Mouse (Mus musculus): ENCODE data around the gene Akt3. TPM values are rescaled to one million over a fixed set of nuclear protein-coding genes. Genes with fewer than 3 reads are reported as not detected.

Akt3 gene
- polyA plus RNA-seq, 1 experiment: 32.6 TPM

DNA sequence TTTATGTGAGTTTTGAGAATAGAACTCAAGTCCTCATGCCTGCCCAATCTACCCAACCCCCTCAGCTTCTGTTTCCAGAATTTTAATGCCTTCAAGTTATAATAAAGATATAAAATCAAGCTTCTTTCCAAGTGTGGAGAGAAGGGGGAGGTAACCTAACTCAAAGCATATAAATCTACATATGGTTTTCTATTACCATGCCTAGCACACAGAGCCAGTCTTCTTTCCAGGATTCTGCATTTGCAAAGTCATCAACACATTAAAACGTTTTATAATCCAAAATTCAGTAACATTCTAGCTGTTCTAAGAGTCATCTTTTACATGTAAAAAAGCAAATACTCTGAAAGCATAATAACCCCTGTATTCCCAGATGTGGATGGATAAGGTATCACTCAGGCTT lies 63.7 kb downstream of the Akt3 start:
- H3K4me3 ChIP-seq (ENCODE audit: insufficient read depth, low read length): no peak overlapping the region
- no peak overlapping the region for H3K27ac ChIP-seq (ENCODE audit: insufficient read depth, low read depth, low read length)
- peaks cover 4% of the 10 kb centered on the region for H3K4me1 ChIP-seq (ENCODE audit: control insufficient read depth, insufficient read depth, low read length)
- no peak for TF ChIP-seq CTCF (IDR thresholded peaks at IDR 0.05; ENCODE audit: low read depth, low read length)
- TF ChIP-seq POLR2A (IDR thresholded peaks at IDR 0.05; ENCODE audit: borderline replicate concordance, low read depth, low read length): no peak

DNA sequence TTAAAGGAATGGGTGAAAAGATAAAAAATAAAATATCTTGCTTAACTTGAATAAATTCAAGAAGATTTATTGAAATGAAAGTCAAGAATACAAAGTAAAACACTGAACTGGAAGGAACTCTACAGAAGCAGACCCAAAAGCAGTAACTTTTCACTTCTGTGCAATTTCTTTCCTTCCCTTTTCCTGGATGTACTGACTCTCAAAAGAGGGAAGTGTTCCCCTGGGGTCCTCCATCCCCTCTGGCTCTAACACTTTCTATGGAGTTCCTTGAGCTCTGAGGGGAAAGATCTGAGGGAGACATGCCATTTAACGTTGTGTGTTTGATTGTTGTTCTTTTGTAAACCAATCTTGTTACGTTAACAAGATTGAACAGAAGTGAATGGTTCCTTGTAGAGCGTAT lies 66.4 kb downstream of the Akt3 start:
- peaks cover 4% of the 10 kb centered on the region for H3K4me1 ChIP-seq (ENCODE audit: control insufficient read depth, insufficient read depth, low read length)
- TF ChIP-seq CTCF (IDR thresholded peaks at IDR 0.05; ENCODE audit: low read depth, low read length) (no peak), POLR2A (IDR thresholded peaks at IDR 0.05; ENCODE audit: borderline replicate concordance, low read depth, low read length) (no peak)
- no peak overlapping the region for H3K4me3 ChIP-seq (ENCODE audit: insufficient read depth, low read length)
- H3K27ac ChIP-seq (ENCODE audit: insufficient read depth, low read depth, low read length): no peak overlapping the region

DNA sequence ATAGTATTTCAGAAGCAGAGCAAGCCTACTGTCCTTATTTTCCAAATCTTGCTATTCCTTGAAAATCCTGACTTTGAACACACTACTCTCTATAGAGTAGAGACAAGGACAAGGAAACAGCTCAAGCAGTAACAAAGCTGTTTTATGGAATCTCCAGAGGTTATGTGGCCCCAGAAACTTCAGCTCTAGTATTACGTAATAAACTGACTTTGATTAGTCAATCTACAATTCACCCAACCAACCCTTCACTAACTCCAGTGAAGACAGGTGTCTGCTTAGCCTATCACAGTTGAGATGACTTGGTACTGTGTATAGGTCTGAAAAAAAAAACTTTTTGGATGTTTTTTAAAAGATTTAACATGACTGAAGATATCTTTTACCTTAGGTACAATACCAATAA lies 67.6 kb downstream of the Akt3 start:
- no peak overlapping the region for H3K27ac ChIP-seq (ENCODE audit: insufficient read depth, low read depth, low read length)
- H3K4me1 ChIP-seq (ENCODE audit: control insufficient read depth, insufficient read depth, low read length): peaks cover 4% of the 10 kb centered on the region
- TF ChIP-seq POLR2A (IDR thresholded peaks at IDR 0.05; ENCODE audit: borderline replicate concordance, low read depth, low read length) (no peak), CTCF (IDR thresholded peaks at IDR 0.05; ENCODE audit: low read depth, low read length) (no peak)
- H3K4me3 ChIP-seq (ENCODE audit: insufficient read depth, low read length): no peak overlapping the region

DNA sequence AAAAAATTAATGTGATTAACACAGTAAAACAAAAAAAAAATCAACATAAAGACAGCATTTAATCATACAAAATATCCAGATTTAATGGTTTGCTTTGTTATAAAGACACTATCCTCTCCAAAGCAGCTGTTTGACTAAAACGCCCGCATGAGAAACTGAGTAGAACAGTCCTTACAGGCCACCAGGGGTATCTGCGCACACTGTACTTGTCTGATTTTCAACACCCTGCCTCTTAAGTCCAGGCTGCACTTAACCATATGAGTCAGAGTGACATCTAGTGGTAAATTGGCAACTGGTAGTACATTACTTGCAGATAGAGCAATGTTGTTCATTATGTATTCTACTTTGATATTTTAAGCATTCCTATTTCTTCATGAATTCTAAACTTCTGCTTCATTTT lies 69.3 kb downstream of the Akt3 start:
- Histone ChIP-seq H3K27ac (ENCODE audit: insufficient read depth, low read depth, low read length) (no peak overlapping the region), H3K4me1 (ENCODE audit: control insufficient read depth, insufficient read depth, low read length) (peaks cover 4% of the 10 kb centered on the region), H3K4me3 (ENCODE audit: insufficient read depth, low read length) (no peak overlapping the region)
- TF ChIP-seq CTCF (IDR thresholded peaks at IDR 0.05; ENCODE audit: low read depth, low read length) (no peak), POLR2A (IDR thresholded peaks at IDR 0.05; ENCODE audit: borderline replicate concordance, low read depth, low read length) (no peak)

DNA sequence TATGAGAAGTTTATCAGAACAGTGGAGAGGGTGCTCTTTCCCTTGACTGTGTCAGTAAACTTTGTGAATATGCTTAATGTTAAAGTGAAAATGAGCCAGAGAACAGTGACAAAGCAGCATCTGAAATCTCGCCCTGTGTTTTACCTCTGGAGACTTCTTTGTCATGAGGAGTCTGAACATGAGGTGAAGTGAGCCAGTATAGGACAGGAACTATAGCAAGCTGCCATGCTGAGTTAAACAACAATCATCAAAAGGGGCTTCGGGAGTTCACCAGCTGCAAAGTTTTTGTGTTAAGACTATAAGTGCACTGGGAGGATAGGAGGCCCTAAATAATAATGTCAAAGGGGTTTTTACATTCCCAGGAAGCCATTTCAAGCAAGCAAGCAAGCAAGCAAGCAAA lies 71.3 kb downstream of the Akt3 start:
- Histone ChIP-seq H3K27ac (ENCODE audit: insufficient read depth, low read depth, low read length) (no peak overlapping the region), H3K4me3 (ENCODE audit: insufficient read depth, low read length) (no peak overlapping the region), H3K4me1 (ENCODE audit: control insufficient read depth, insufficient read depth, low read length) (peaks cover 1% of the 10 kb centered on the region)
- TF ChIP-seq POLR2A (IDR thresholded peaks at IDR 0.05; ENCODE audit: borderline replicate concordance, low read depth, low read length) (no peak), CTCF (IDR thresholded peaks at IDR 0.05; ENCODE audit: low read depth, low read length) (no peak)

DNA sequence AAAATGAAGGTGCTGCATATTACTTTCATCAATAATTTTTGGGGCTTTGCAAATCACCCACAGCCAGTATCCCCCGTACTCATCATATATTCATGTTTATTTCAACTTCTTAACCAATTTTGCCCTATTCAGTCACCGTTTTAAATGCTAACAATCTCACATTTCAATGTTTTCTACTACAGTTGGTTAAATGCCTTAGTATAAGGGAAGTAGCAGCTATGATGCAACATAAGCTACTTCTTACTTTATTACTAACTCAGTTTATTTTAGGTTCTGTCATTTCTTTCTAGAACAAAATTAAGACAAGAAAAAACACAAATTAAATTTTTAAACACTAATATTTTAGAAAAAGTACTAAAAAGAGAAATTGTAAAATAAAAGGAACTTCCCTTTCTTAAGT lies 78.4 kb downstream of the Akt3 start:
- Histone ChIP-seq H3K27ac (ENCODE audit: insufficient read depth, low read depth, low read length) (no peak overlapping the region), H3K4me3 (ENCODE audit: insufficient read depth, low read length) (no peak overlapping the region), H3K4me1 (ENCODE audit: control insufficient read depth, insufficient read depth, low read length) (peaks cover 14% of the 10 kb centered on the region)
- TF ChIP-seq CTCF (IDR thresholded peaks at IDR 0.05; ENCODE audit: low read depth, low read length) (no peak), POLR2A (IDR thresholded peaks at IDR 0.05; ENCODE audit: borderline replicate concordance, low read depth, low read length) (no peak)

DNA sequence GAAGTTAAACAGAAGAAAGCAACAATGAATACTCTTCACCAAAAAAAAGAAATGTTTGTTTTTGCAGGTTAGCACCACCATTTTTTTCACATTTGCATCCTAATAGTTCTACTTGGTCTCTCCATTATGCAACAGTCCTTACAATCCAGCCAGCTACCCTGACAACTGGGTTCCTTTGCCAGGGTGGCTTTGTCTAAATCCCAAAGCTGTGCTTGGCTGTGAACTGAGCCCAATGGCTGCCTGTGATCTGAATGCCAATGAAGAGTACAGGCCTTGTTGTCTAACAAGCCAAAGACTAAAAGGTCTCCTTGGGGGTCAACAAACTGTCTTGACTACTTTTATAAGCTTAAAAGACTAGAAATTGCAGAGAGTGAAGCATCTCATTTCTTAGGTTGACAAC lies 82.6 kb downstream of the Akt3 start:
- Histone ChIP-seq H3K4me3 (ENCODE audit: insufficient read depth, low read length) (no peak overlapping the region), H3K27ac (ENCODE audit: insufficient read depth, low read depth, low read length) (no peak overlapping the region), H3K4me1 (ENCODE audit: control insufficient read depth, insufficient read depth, low read length) (peaks cover 11% of the 10 kb centered on the region)
- TF ChIP-seq CTCF (IDR thresholded peaks at IDR 0.05; ENCODE audit: low read depth, low read length) (no peak), POLR2A (IDR thresholded peaks at IDR 0.05; ENCODE audit: borderline replicate concordance, low read depth, low read length) (no peak)

DNA sequence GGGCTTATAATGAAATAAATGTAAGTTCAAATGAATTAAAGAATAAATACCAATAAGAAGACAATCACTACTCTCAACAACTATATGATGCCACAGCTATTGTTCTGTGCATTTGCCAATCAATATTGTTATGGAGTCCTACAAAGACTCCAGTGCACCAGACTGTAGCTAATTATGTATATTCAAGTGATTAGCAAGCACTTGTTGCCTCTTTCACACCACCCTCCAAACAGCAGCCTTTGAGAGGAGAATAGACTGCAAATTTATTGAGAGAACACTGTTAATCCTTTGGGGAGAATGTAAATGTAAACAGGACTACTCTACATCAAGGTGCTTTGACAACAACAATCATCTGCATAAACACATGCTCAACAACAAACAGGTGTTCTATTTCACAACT lies 86.7 kb downstream of the Akt3 start:
- TF ChIP-seq POLR2A (IDR thresholded peaks at IDR 0.05; ENCODE audit: borderline replicate concordance, low read depth, low read length) (no peak), CTCF (IDR thresholded peaks at IDR 0.05; ENCODE audit: low read depth, low read length) (no peak)
- H3K4me3 ChIP-seq (ENCODE audit: insufficient read depth, low read length): no peak overlapping the region
- no peak overlapping the region for H3K27ac ChIP-seq (ENCODE audit: insufficient read depth, low read depth, low read length)
- H3K4me1 ChIP-seq (ENCODE audit: control insufficient read depth, insufficient read depth, low read length): peaks cover 2% of the 10 kb centered on the region; the same call in 1 of the 2 replicates

DNA sequence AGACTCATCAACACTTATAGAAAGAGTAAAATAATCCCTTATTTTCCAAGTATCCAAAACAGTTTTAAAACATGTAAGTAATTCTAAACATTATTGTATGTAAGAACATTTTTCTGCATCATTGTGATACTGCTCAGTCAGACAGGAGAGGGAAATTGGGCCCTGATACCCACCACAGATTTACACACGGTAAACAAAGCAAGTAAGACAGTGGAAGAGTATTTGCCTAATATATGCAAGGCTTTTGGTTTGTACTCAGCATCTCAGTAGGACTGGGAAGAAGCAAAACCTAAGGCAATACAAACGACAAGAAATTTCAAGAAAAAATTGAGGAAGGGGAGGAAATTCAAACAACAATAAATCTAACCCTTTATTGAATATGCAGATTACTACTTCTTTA lies 92.2 kb downstream of the Akt3 start:
- H3K4me1 ChIP-seq (ENCODE audit: control insufficient read depth, insufficient read depth, low read length): peaks cover 2% of the 10 kb centered on the region; the same call in 1 of the 2 replicates

DNA sequence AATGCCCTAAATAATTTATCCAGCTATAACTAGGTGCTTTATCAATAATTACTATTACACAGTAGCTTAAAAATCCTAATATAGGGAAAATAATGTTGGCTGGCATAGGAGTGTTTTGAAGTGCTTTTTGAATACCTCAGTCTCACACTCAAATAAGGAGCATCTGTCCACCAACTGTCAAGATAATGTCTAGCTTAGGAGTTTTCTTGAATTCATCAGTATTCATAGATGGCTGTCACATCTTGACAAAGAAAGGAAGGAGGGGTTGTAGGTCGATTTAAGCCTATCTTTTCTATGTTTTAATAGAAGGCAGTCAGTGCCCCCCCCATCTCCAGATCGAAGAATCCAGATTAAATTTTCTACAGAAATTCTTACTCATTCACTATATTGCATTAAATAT lies 92.7 kb downstream of the Akt3 start:
- TF ChIP-seq CTCF (IDR thresholded peaks at IDR 0.05; ENCODE audit: low read depth, low read length): no peak
- no peak for TF ChIP-seq POLR2A (IDR thresholded peaks at IDR 0.05; ENCODE audit: borderline replicate concordance, low read depth, low read length)
- H3K4me3 ChIP-seq (ENCODE audit: insufficient read depth, low read length): no peak overlapping the region
- H3K27ac ChIP-seq (ENCODE audit: insufficient read depth, low read depth, low read length): no peak overlapping the region
- peaks cover 2% of the 10 kb centered on the region; the same call in 1 of the 2 replicates for H3K4me1 ChIP-seq (ENCODE audit: control insufficient read depth, insufficient read depth, low read length)

More for the DNA sequence above, 92.2 kb downstream of the Akt3 start:
- Histone ChIP-seq H3K4me3 (ENCODE audit: insufficient read depth, low read length) (no peak overlapping the region), H3K27ac (ENCODE audit: insufficient read depth, low read depth, low read length) (no peak overlapping the region)
- TF ChIP-seq POLR2A (IDR thresholded peaks at IDR 0.05; ENCODE audit: borderline replicate concordance, low read depth, low read length): no peak
- TF ChIP-seq CTCF (IDR thresholded peaks at IDR 0.05; ENCODE audit: low read depth, low read length): no peak

Data from bone marrow macrophage, adult 2 months (primary cell).